Mouse (Mus musculus) E14TG2a.4 (cell line): Measurements from ENCODE around the gene Inpp5a.

ENCODE experiments used
- H3K27me3 ChIP-seq: 2 replicates; pipeline ENCODE4 v1.6.1; 2014; ENCODE audit warnings: low read length, control low read depth; ENCODE audit not compliant: insufficient read depth
- H3K36me3 ChIP-seq: 2 replicates; pipeline ENCODE4 v1.6.1; 2014; ENCODE audit warnings: low read length, control low read depth; ENCODE audit not compliant: insufficient read depth
- H3K4me1 ChIP-seq: replicated peaks from 2 replicates; pipeline ENCODE4 v1.6.1; 2014; ENCODE audit warnings: low read depth, low read length, control low read depth
- H3K4me3 ChIP-seq: replicated peaks from 2 replicates; pipeline ENCODE4 v1.5.1; 2014; ENCODE audit warnings: mild to moderate bottlenecking, low read length
- H3K9me3 ChIP-seq: 2 replicates; pipeline ENCODE4 v1.6.1; 2014; ENCODE audit warnings: low read length, control low read depth
- CTCF ChIP-seq: conservative IDR thresholded peaks from 2 replicates; pipeline ENCODE4 v1.5.1; 2014; ENCODE audit warnings: low read length
- NANOG ChIP-seq: IDR thresholded peaks from 2 replicates; pipeline ENCODE4 v1.6.1; 2014; ENCODE audit warnings: borderline replicate concordance, low read length, mixed read lengths
- POU5F1 ChIP-seq: IDR thresholded peaks from 2 replicates; pipeline ENCODE4 v1.6.1; 2014; ENCODE audit warnings: low read length, borderline replicate concordance

The Inpp5a gene

DNA sequence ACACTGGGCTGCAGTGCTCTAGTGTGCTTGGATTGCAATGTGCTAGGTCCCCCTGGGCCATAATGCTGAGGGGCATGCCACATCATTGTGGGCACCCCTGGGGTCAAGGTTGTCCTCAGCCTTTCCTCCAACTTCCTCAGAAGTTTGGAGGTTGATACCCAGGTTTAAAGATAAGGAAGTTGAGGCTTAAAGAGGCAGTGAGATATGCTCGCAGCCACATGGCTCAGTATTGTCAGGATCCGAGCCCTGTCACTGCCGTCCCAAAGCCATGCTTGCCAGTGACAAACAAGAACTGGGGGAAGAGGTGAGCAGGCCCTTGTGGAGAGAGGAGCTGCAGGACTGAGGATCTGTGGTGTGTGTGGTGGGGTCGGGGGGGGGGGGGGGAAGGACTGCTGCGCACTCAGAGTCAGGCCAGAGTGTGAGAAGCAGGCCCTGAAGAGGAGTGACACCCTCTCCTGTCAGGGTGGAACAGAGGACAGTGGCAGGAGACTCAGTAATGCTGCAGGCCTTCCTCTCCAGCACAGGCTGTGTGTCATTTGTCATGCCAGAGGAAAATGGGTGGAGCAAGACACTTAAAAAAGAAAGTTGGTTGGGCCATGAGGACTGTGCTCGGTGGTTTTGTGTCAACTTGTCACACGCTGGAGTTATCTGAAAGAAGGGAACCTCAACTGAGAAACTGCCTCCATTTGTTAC is 77.7 kb downstream of the Inpp5a start:
- Histone ChIP-seq H3K9me3 (no peaks in the 10 kb centered on the region), H3K27me3 (no peaks in the 10 kb centered on the region), H3K4me1 (no peaks in the 10 kb centered on the region), H3K4me3 (no peak overlapping the region), H3K36me3 (no peaks in the 10 kb centered on the region)
- TF ChIP-seq CTCF (no peak), NANOG (no peak), POU5F1 (no peak)

DNA sequence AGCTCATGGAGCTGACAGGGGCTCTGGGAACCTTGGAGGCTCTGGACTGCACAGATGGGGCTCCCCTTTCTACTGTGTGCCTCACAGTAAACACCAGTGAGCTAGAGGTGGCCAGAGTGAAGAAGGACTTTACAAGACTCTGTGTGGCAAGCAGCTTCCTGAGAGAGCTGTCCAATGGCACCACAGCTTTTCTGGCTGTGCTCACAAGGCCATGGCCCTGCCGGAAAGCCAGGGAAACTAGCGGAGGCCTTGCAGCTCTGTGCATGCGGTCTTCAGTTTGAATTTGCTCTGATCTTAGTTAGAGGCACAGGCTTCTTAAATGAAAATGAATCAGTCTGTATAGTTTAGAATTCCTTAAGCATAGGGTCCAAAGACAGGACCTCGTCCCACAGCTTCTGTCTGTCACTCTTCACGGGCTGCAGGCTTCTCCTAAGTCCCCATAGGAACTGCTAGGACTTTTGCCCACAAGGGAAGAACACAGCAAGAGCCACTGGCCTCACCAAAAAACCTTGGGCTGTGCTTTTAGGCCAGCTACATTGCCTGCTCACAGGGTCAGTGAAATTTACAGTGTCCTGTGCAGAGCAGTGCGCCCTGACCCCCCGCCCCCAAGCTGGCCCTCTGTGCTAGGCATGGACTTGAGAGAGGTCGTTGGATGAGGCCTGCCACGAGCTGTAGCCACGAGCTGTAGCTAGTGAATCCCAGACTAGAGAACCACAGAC is 78.4 kb downstream of the Inpp5a start:
- no peaks in the 10 kb centered on the region for H3K4me1 ChIP-seq
- H3K4me3 ChIP-seq, result no peak overlapping the region
- no peaks in the 10 kb centered on the region for H3K9me3 ChIP-seq
- TF ChIP-seq NANOG (no peak), POU5F1 (no peak)
- no peaks in the 10 kb centered on the region for H3K36me3 ChIP-seq
- H3K27me3 ChIP-seq, result no peaks in the 10 kb centered on the region

DNA sequence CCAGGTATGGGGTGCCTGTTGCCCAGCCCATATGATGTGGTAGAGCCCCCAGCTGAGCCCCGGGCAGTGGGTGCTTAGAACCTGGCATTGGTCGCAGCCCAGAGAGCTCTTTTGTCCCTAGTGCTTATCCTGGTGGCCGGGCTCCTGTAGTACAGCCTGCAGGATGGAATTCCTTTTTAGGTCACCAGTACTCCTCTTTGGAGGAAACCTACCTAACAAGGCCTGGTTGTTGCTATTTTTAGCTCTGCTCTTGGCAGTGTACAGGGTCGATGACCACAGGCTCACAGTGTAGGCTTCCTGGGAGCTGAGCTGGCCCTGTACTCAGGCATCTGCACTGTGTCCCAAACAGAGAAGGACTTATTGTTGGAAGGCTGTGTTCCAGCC is 79.0 kb downstream of the Inpp5a start:
- Histone ChIP-seq H3K4me1 (0 out of 2 replicates have a peak, but pooled peaks cover 2% of the 10 kb centered on the region), H3K36me3 (no peaks in the 10 kb centered on the region), H3K27me3 (no peaks in the 10 kb centered on the region), H3K9me3 (no peaks in the 10 kb centered on the region), H3K4me3 (no peak overlapping the region)
- TF ChIP-seq CTCF, result no peak
- no peak for TF ChIP-seq NANOG
- no peak for TF ChIP-seq POU5F1

DNA sequence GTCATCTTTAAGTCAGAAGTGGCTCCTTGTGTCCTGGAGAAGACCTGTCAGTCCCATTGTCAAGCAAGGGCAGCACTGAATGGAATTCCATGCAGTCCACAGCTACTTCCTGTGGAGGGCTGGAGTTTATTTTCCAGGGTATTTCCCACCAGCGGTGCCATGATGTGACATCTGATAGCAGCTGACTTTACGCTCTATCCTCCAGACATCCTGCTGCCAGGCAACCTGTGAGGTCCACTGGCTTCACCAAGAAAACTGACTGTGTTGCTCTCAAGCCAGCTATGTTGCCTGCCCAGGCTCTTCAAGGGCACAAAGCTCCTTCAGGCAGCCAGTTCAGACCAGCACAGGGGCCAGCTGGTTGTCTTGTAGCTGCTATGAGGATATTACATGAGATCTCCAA is 79.5 kb downstream of the Inpp5a start:
- Histone ChIP-seq H3K36me3 (no peaks in the 10 kb centered on the region), H3K27me3 (no peaks in the 10 kb centered on the region), H3K9me3 (no peaks in the 10 kb centered on the region), H3K4me1 (0 out of 2 replicates have a peak, but pooled peaks cover 5% of the 10 kb centered on the region), H3K4me3 (no peak overlapping the region)
- TF ChIP-seq NANOG (no peak), CTCF (no peak), POU5F1 (no peak)

DNA sequence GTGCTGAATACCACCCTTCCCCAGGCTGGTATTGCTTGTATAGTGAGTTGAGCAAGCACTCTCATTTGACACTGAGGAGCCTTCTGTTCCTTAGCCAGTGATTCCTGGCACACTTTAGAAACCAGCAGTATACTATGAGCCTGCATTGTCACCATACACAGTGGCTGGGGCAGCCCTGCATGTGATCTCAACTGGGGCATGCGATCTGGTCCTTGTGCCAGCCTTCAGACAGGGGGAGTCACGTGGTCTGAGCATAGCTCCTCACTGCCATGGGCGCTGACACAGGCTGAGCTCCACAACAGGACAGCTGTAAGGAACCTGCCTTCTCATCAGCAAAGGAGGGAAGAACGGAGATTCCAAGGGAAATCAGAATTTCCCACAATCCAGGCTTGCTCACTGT is 80.5 kb downstream of the Inpp5a start:
- H3K4me3 ChIP-seq, result no peak overlapping the region
- 0 out of 2 replicates have a peak, but pooled peaks cover 5% of the 10 kb centered on the region for H3K4me1 ChIP-seq
- no peaks in the 10 kb centered on the region for H3K9me3 ChIP-seq
- H3K36me3 ChIP-seq, result no peaks in the 10 kb centered on the region
- no peaks in the 10 kb centered on the region for H3K27me3 ChIP-seq
- no peak for TF ChIP-seq POU5F1
- TF ChIP-seq CTCF, result no peak
- no peak for TF ChIP-seq NANOG

DNA sequence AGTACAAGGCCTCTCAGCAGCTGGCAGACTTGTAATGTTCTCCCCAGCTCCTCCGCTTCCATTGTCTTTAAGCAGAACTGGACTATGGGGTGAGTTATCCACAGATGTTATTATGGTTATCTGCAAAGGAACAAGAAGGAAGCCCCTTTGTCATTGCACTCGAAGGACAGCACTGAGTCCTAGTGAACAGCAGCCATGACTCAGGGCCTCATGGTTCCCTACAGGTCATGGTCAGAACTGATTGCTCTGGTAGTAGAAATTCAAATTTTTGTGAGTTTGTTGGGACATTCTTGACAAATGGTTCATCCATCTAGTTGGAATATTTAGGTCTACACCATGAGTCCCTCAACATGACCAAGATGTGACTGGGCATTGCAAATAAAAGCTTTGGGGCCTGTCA is 81.6 kb downstream of the Inpp5a start:
- Histone ChIP-seq H3K4me1 (0 out of 2 replicates have a peak, but pooled peaks cover 5% of the 10 kb centered on the region), H3K27me3 (no peaks in the 10 kb centered on the region), H3K9me3 (no peaks in the 10 kb centered on the region), H3K36me3 (no peaks in the 10 kb centered on the region), H3K4me3 (no peak overlapping the region)
- TF ChIP-seq NANOG (no peak), CTCF (no peak), POU5F1 (no peak)

DNA sequence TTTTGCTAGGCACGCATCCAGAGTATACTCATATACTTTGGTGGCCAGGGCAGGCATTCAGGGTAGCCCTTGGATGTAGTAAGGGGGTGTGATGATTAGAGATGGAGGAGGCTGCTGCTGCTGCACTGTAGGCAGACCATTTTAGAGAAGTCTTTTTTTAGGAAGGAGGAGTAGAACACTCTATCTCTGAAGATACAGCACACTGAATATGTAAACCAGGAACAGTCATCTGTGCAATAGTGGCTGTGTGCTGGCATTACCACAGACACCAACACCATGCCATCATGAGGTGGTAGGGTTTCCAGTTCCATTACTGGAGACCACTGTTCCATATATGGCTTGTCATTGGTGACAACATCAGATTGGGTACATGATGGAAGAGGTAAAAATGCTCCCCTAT is 83.1 kb downstream of the Inpp5a start:
- H3K9me3 ChIP-seq, result no peaks in the 10 kb centered on the region
- TF ChIP-seq NANOG (no peak), POU5F1 (no peak), CTCF (no peak)
- no peak overlapping the region for H3K4me3 ChIP-seq
- H3K4me1 ChIP-seq, result 0 out of 2 replicates have a peak, but pooled peaks cover 5% of the 10 kb centered on the region
- H3K36me3 ChIP-seq, result no peaks in the 10 kb centered on the region
- H3K27me3 ChIP-seq, result no peaks in the 10 kb centered on the region

DNA sequence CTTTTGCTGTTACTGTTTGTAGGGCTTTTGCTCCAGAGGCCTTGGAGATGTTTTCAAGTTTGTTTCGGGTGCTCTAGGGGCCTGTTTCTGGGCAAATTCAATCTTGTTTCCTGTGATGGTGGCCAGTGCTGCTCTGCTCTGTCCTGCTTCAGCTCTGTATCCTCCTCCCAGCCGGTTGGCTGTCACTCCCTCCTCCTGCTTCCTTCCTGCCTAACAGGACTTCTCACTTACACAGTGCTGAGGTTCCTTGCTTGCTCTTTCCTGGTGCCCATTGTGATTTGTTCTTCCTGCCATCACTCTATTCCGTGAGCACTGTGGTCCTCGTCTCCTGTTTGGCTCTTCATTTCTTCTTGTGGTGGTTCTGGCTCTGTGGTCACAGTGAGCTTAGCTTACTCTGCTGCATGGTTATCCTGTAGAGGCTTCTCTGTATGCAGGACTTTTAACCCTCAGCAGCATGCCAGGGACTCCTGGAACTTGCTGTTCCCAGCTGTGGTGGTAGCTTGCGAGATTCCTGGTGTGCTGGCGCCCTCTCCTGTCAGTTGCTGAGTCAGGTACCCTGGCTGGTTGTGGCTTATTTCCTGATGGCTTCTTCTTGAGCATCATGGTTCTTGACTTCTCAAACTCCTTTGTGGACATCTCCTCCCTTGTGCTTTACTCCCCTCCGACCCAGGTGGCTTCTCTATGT is 84.1 kb downstream of the Inpp5a start:
- H3K9me3 ChIP-seq, result no peaks in the 10 kb centered on the region
- TF ChIP-seq CTCF (peak; percentile 49), POU5F1 (no peak)
- H3K36me3 ChIP-seq, result no peaks in the 10 kb centered on the region
- H3K27me3 ChIP-seq, result no peaks in the 10 kb centered on the region
- H3K4me3 ChIP-seq, result no peak overlapping the region
- H3K4me1 ChIP-seq, result 0 out of 2 replicates have a peak, but pooled peaks cover 5% of the 10 kb centered on the region
